Mouse (Mus musculus): Measurements from ENCODE around the gene Zfp687.
"Not testable (repeated sequence)": the region's sequence is repeated elsewhere in the genome, so short reads cannot be mapped to it uniquely, and the experiment has no call there.

The Zfp687 gene

GRCm38 (mm10) chr3:95015337-95015872 is at the start of gene Zfp687:
TSS of gene Zfp687 (minus strand) at chr3:95015448.
- peak; percentile 99 for DNase-seq (ENCODE audit: low spot score)

- no peak for DNase-seq (ENCODE audit: low spot score)
These were observed 48.5 kb upstream of the Zfp687 start for GRCm38 (mm10) chr3:95063741-95064140.

GRCm38 (mm10) chr3:95058078-95058477 is 42.8 kb upstream of the Zfp687 start:
- DNase-seq (ENCODE audit: low spot score), result no peak

GRCm38 (mm10) chr3:95056275-95056674 is 41.0 kb upstream of the Zfp687 start:
- DNase-seq (ENCODE audit: low spot score), result no peak

DNA sequence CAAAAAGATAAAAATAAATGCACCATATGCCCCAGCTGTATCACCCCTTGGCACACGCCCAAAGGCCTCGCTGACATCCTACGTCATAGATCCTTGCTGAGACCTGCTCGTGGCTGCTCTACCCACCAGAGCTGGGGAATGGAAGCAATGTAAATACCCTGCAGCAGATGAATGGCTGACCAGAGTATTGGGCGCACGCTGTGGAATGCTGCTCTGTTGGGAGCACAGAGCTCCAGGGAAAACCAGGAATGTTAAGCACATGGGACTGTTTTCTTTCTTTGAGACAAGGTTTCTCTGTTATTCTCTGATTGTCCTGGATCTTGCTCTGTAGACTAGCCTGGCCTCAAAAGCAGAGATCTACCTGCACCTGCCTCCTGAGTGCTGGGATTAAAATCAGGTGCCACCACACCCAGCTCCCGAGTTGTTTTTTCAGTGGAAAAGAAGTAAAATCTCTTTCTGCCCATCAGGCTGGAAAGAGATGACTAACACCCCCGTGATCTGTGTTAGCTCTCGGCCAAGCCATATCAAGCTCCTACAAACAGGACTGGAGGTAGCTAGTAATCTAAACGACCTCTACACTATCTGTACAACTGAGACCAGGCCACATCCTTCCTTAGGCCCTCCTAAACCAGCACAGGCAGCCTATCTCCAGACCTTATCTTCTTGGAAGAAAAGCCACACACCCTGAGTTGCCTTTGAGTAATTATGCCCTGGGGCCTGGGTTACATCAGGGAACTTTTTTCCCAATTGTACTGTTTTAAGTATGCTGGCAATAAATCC is 39.4 kb upstream of the Zfp687 start:
- DNase-seq (ENCODE audit: low spot score), result peak; percentile 75

GRCm38 (mm10) chr3:95053701-95054100 is 38.5 kb upstream of the Zfp687 start:
- no peak for DNase-seq (ENCODE audit: low spot score)

GRCm38 (mm10) chr3:95052959-95053358 is 37.7 kb upstream of the Zfp687 start:
- DNase-seq (ENCODE audit: low spot score), result peak; percentile 56

- DNase-seq (ENCODE audit: low spot score), result no peak
These were observed 32.7 kb upstream of the Zfp687 start for GRCm38 (mm10) chr3:95047914-95048313.

- peak; percentile 48 for DNase-seq (ENCODE audit: low spot score)
These were observed 31.3 kb upstream of the Zfp687 start for GRCm38 (mm10) chr3:95046462-95047057.

GRCm38 (mm10) chr3:95043251-95043650 is 28.0 kb upstream of the Zfp687 start:
- DNase-seq (ENCODE audit: low spot score), result no peak

DNA sequence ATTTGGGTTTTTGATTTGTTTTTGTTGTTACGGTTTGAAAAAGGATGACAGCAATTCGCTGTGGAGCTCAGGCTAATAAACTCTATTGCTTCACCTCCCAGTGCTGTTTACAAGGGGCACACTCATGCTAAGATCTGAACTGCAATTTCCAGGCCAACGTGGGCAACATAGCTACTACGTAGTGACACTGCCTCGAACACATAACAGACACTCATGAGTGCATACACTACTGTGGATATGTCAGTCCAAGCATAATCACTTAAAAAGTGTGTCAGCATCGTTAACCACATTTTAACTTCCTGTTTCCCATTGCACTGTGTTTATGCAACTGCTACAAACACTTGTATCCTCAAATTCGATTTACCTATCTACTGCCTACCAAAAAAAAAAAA is 27.6 kb upstream of the Zfp687 start:
- no peak for DNase-seq (ENCODE audit: low spot score)

DNA sequence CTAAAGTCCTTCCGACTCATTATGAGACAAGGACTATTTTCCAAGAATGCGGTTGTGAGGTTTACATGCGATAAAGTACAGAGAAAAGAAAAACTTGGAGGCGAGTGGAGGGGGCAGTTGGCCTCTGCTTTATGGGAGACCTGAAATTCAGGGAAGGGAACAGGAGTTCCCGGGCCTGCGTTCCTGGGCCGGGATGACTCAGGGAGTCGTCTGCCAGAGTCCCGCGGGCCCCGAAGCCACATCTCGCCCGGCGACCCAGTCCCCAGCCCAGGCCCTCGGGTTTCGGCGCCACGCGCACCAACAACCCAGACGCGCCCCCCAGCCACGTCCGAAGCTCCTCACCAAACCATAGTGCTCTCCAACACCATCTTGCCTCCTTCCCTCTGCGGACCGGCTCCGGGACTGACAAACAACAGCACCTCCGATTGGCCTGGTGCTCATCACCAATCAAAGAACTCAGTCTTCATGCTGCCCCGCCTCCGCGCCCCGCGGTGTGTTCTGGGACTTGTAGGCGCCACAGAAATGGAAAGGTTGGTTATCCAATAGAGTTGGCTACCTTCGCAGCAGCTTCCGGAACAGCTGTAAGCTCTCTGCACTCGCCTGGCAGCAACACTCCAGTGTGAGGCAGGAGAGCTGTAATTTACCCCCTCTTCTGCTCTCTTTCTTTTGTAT is 27.1 kb upstream of the Zfp687 start, which contains the start of gene Psmd4:
Gene Psmd4, minus strand, starts transcription at position 449 of the 672 bp plus-strand sequence.
- peak; percentile 97 for DNase-seq (ENCODE audit: low spot score)

DNA sequence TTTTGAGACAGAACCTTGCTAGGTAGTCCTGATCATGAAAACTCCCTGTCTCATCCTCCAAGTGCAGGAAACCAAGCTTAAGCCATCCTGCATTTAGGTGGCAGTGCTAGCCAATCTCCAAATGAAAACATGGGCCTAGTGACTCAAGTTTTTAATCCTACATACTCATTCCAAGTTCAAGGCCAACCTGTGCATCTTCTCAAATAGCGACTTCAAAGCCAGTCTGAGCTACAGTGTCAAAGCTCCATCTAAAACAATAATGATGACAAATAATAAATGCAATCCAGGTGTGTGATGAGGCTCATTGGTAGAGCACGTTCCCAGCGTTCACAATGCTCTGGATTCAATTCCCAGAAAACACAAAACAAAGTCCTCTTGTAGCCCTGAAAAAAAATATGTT is 26.4 kb upstream of the Zfp687 start:
- no peak for DNase-seq (ENCODE audit: low spot score)

DNA sequence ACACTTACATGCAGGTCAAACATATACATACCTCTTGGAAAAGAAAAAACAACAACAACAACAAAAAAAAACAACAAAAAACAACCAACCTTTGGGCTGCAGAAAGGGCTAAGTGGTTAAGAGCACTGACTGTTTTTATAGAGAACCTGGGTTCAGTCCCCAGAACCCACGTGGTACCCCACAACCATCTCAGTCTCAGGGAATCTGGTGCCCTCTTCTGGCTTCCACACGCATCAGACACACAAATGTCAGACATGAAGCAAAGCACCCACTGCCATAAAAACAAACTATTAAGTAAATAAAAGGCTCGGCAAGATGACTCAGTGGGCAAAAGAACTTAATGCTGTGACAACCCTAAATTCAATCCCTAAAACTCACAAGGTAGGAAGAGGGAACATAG is 14.7 kb upstream of the Zfp687 start:
- no peak for DNase-seq (ENCODE audit: low spot score)

GRCm38 (mm10) chr3:95029291-95029827 is 14.1 kb upstream of the Zfp687 start:
- DNase-seq (ENCODE audit: low spot score), result not testable (repeated sequence)

- no peak for DNase-seq (ENCODE audit: low spot score)
These were observed 13.4 kb upstream of the Zfp687 start for GRCm38 (mm10) chr3:95028603-95029002.

- no peak for DNase-seq (ENCODE audit: low spot score)
These were observed 12.5 kb upstream of the Zfp687 start for GRCm38 (mm10) chr3:95027701-95028100.

DNA sequence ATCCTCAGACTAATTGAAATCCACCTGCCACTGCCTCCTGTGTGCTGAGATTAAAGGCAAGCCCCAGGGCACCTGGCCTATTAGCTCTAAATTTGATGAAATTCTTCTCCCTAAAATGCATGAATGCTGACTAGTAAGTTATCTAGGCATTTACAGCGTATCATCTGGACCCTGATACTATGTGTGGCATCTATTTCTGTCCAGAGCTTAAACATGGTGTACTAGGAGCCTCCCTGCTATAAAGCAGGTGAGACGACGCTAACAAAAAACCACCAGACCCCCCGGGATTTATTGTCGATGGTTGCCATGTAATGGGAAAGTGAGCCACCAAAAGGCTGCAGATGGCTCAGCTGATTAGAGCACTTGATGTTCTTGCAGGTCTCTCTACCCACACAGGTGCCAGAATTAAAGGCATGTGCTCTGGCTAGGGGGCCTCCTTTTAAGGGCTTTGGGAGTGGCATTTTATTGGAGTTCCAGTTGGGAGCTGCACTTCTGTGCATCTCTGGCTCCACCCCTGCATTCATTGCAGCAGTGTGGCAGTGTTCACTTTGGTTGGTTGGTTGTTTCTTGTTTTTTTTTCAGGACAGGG is 11.9 kb upstream of the Zfp687 start:
- no peak for DNase-seq (ENCODE audit: low spot score)

- DNase-seq (ENCODE audit: low spot score), result no peak
These were observed 10.0 kb upstream of the Zfp687 start for GRCm38 (mm10) chr3:95025202-95025601.

- DNase-seq (ENCODE audit: low spot score), result peak; percentile 69
These were observed 9.3 kb upstream of the Zfp687 start for GRCm38 (mm10) chr3:95024551-95024950.

DNA sequence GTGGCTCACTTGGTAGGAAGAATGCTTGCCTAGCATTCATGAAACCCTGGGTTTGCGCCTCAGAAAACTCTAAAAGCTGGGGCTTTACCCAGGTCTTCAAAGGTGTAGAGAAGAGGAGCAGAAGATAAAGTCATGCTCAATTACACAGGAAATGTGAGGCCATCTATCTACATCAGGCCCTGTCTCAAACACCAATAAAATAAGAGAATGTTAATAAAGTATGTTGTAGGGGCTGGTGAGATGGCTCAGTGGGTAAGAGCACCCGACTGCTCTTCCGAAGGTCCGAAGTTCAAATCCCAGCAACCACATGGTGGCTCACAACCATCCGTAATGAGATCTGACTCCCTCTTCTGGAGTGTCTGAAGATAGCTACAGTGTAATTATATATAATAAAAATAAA is 5.7 kb upstream of the Zfp687 start:
- DNase-seq (ENCODE audit: low spot score), result not testable (repeated sequence)

- DNase-seq (ENCODE audit: low spot score), result no peak
These were observed 3.5 kb upstream of the Zfp687 start for GRCm38 (mm10) chr3:95018741-95019140.

All from testis, postnatal 10 days (tissue).